Mouse (Mus musculus) kidney, embryonic 16.5 days (tissue): ENCODE data around the gene Aagab. TPM values are rescaled to one million over a fixed set of nuclear protein-coding genes. Genes with fewer than 3 reads are reported as not detected.

Source experiments
- ATAC-seq: fragments of 200-750 bp; cut with Nextera tagmentation; 2 replicates; pipeline ENCODE4 v1.8.0; 2017; ENCODE audit warnings: moderate TSS enrichment; ENCODE audit not compliant: low FRiP score, low TSS enrichment
- H3K27ac ChIP-seq: fragments of 300-500 bp; sonication (generic); 2 replicates; pipeline ENCODE4 v1.5.1; 2014; ENCODE audit warnings: low read length
- H3K27me3 ChIP-seq: fragments of 300-500 bp; sonication (generic); 2 replicates; pipeline ENCODE4 v1.6.1; 2014; ENCODE audit warnings: low read length, control low read depth, mixed read lengths; ENCODE audit not compliant: insufficient read depth
- H3K36me3 ChIP-seq: fragments of 300-500 bp; sonication (generic); 2 replicates; pipeline ENCODE4 v1.6.1; 2014; ENCODE audit warnings: low read length, control low read depth, mixed read lengths; ENCODE audit not compliant: insufficient read depth
- H3K4me1 ChIP-seq: fragments of 300-500 bp; sonication (generic); 2 replicates; pipeline ENCODE4 v1.6.1; 2014; ENCODE audit warnings: low read length, control low read depth, mixed read lengths; ENCODE audit not compliant: insufficient read depth
- H3K4me2 ChIP-seq: fragments of 300-500 bp; sonication (generic); replicated peaks from 2 replicates; pipeline ENCODE4 v1.6.1; 2014; ENCODE audit warnings: low read depth, low read length
- H3K4me3 ChIP-seq: fragments of 300-500 bp; sonication (generic); 2 replicates; pipeline ENCODE4 v1.5.1; 2014; ENCODE audit warnings: mild to moderate bottlenecking, low read length
- H3K9ac ChIP-seq: fragments of 300-500 bp; sonication (generic); replicated peaks from 2 replicates; pipeline ENCODE4 v1.6.1; 2014; ENCODE audit warnings: low read length
- H3K9me3 ChIP-seq: fragments of 300-500 bp; sonication (generic); 2 replicates; pipeline ENCODE4 v1.6.1; 2016; ENCODE audit warnings: low read length, control low read depth
- WGBS: fragments of 180-500 bp; shearing (Covaris S2); extraction: QIAGEN DNeasy Blood & Tissue Kit; methylation state at CpG from one replicate; pipeline ENCODE4 v1.1.7; 2014; 5-methylcytosine and 5-hydroxymethylcytosine counted together
- polyA plus RNA-seq: library from polyadenylated mRNA; unstranded; fragments of >200 nt; fragmentation: Nextera tagmentation; extraction: Ambion mirVana; gene quantifications from 2 replicates; pipeline ENCODE4 v1.2.1, GENCODE M21; 2015

Aagab gene
- 35.0 and 38.3 TPM in 2 replicates for polyA plus RNA-seq

DNA sequence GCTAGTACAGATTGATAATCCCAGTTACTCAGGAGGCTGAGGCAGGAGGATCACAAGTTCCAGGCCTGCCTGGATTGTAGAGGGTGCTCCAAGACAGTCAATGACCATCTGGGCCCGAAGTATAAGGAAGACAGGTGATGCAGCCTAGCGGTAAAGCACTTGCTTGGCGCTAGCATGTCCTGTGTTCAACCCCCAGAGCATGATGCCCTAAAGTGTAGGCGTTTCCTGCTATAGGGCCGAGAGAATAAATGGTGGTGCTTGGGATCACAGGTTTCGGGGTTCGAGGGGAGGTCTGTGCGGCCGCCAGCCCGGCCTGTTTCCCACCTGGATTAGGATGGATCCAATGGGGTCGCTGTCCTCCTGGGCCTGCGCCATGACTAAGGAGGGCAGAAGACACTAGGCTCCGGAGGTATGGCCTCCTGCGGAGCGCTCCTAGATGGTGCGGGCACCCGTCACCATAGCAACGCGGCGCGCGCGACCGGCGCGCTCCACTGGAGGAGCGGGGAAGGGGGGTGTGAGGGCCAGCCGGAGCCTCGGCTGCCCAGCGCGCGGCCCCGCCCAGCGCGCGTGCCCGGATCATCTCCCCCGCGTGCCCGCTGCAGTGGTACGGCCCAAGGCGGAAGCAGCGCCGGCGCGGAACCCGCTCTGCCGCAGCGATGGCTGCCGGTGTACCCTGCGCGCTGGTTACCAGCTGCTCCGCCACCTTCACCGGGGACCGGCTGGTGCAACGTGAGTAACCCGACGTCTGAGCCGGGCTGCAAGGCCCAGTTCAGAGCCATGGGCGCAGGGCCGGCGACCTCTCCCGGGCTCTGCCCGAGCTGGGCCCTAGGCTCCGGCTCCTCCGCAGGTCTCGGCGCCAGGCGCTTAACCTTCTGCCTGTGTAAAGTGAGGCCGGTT lies at the start of gene Aagab, which contains the start of gene Iqch:
TSS of gene Aagab (plus strand) at position 618 of the 897 bp plus-strand sequence.
TSS of gene Iqch (minus strand) at position 451 of the 897 bp plus-strand sequence.
- peak within 1 kb of the TSS; percentile 85 for H3K9ac ChIP-seq
- no peaks in the 10 kb centered on the region for H3K9me3 ChIP-seq
- H3K36me3 ChIP-seq, result no peaks in the 10 kb centered on the region
- H3K4me3 ChIP-seq, result peak within 1 kb of the TSS; percentile 83
- peak within 1 kb of the TSS; percentile 71 for H3K4me2 ChIP-seq
- peak; percentile 99 for ATAC-seq
- peak within 1 kb of the TSS; percentile 27; the same call in 1 of the 2 replicates for H3K27ac ChIP-seq
- H3K4me1 ChIP-seq, result peaks cover 13% of the 10 kb centered on the region
- H3K27me3 ChIP-seq, result no peaks in the 10 kb centered on the region
- WGBS, result 1% methylated on average over 70 of the region's 70 CpGs

DNA sequence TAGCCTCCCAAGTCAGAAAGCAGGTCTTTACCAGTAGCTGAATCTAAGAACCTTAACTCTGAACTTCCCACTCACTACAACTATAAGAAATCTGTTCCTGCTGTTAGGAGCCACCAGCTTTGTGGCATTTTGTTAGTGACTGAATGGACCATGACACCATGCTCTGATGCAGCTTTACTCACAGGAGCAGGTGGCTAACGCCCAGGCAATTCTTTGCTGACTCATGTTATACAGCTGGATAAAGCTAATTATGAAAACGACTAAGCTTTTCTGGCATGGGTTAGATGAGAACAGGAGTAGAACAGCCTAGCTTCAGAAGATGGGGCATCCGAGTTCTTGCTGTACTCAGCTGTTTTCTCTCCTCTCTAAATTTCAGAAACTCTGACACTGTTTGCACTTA lies 48.8 kb upstream of the Aagab start:
- Histone ChIP-seq H3K9me3 (no peaks in the 10 kb centered on the region), H3K4me1 (no peaks in the 10 kb centered on the region), H3K36me3 (no peaks in the 10 kb centered on the region), H3K4me3 (no peak overlapping the region), H3K27ac (no peak overlapping the region), H3K9ac (no peak overlapping the region), H3K27me3 (no peaks in the 10 kb centered on the region), H3K4me2 (no peak overlapping the region)
- no peak for ATAC-seq
- WGBS, result 69% methylated on average over 3 of the region's 3 CpGs

DNA sequence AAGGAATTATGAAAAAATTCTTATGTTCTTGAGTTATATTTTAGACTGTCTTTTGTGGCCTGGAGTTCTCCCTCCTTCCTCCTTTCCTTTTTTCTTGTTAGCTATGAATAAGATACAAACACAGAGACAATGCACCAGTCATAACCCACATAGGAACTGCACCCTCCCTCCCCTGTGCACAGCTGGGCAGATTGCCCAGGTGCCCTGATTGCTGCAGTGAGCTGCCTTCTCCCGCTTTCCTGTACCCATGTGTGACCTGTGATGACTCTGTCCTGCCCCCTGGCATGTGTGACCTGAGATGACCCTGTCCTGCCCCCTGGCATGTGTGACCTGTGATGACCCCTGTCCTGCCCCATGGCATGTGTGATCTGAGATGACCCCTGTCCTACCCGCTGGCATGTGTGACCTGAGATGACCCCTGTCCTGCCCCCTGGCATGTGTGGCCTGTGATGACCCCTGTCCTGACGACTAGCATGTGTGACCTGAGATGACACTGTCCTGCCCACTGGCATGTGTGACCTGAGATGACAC lies 46.9 kb upstream of the Aagab start:
- Histone ChIP-seq H3K36me3 (no peaks in the 10 kb centered on the region), H3K4me2 (no peak overlapping the region), H3K4me3 (no peak overlapping the region), H3K27me3 (no peaks in the 10 kb centered on the region), H3K4me1 (no peaks in the 10 kb centered on the region), H3K9me3 (no peaks in the 10 kb centered on the region), H3K9ac (no peak overlapping the region), H3K27ac (no peak overlapping the region)
- ATAC-seq, result no peak
- WGBS, result 74% methylated on average over 3 of the region's 3 CpGs

DNA sequence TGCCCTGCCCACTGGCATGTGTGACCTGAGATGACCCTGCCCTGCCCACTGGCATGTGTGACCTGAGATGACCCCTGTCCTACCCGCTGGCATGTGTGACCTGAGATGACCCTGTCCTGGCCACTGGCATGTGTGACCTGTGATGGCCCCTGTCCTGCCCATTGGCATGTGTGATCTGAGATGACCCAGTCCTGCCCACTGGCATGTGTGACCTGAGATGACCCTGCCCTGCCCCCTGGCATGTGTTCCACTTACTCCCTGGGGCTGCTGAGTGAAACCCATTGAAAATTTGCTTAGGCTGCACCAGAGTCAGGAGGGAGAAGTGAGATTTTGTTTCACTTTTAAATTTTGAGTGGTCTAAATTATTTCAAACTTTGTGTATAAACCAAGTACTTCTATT lies 46.1 kb upstream of the Aagab start:
- Histone ChIP-seq H3K27me3 (no peaks in the 10 kb centered on the region), H3K9ac (no peak overlapping the region), H3K9me3 (no peaks in the 10 kb centered on the region), H3K4me1 (no peaks in the 10 kb centered on the region), H3K36me3 (no peaks in the 10 kb centered on the region), H3K4me3 (no peak overlapping the region), H3K4me2 (no peak overlapping the region), H3K27ac (no peak overlapping the region)
- WGBS, result 82% methylated on average over 1 of the region's 1 CpGs
- ATAC-seq, result no peak

DNA sequence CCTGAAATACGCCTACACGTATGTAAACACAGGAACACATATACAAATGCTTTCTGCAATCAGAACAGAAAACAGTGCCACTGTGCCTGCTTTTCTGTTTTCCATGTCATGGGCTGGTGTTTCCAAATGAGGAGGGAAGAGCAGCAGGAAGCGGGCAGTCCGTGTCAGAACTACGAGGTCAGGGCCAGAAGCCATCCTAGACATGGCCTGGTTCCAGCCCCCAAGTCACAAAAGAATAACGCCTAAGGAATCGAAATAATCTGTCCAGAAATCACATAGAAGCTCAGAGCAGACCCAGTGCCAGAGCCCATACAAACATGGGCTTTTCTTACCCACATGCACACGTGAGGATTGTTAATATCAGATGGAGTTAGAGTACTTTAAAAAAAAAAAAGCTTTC lies 45.5 kb upstream of the Aagab start:
- Histone ChIP-seq H3K4me2 (no peak overlapping the region), H3K36me3 (no peaks in the 10 kb centered on the region)

DNA sequence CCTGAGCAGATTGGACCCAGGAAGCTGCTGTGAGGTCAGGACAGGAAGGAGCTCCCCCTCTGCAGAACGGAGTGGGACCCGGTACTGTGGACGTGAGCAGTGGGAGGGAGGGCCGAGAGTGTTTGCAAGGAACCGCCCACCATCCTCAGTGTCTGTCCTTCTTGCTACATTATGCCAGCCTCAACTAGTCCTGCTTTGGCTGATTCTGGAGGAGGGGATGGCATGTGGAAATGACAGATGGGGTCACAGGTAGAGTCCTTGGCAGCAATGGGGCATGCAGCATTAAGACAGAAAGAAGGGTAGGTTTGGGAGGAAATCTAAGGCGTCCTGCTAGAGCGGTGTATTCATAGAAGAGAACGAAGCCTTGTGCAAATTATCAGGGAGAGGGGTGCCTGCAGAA lies 40.5 kb upstream of the Aagab start:
- Histone ChIP-seq H3K27me3 (no peaks in the 10 kb centered on the region), H3K4me1 (no peaks in the 10 kb centered on the region), H3K27ac (no peak overlapping the region), H3K4me3 (no peak overlapping the region), H3K36me3 (no peaks in the 10 kb centered on the region), H3K9ac (no peak overlapping the region), H3K4me2 (no peak overlapping the region), H3K9me3 (no peaks in the 10 kb centered on the region)
- no peak for ATAC-seq
- 58% methylated on average over 8 of the region's 8 CpGs for WGBS

More for the DNA sequence above, 45.5 kb upstream of the Aagab start:
- 72% methylated on average over 8 of the region's 8 CpGs for WGBS
- Histone ChIP-seq H3K9me3 (no peaks in the 10 kb centered on the region), H3K9ac (no peak overlapping the region), H3K4me3 (no peak overlapping the region), H3K27me3 (no peaks in the 10 kb centered on the region), H3K4me1 (no peaks in the 10 kb centered on the region), H3K27ac (no peak overlapping the region)
- ATAC-seq, result no peak

DNA sequence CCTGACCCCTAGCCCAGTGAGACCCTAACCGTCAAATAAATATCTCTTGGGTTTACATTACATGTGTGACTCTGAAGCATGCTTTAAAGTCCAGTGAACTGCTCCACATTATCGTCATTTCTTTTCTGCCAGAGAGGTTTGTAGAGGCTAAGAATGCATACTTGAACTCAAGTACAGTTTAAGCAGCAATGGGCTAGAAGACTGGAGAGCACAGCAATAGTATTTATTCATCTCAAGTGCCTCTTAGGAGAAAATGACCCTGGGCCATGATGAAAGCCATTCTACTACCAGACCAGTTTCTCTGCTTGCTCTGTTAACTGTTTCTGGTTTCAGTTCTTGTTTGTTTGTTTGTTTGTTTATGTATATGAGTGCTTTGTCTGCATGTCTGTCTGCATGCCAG lies 39.0 kb upstream of the Aagab start:
- no peak overlapping the region for H3K4me2 ChIP-seq
- no peak overlapping the region for H3K4me3 ChIP-seq
- 82% methylated on average over 2 of the region's 2 CpGs for WGBS
- no peaks in the 10 kb centered on the region for H3K27me3 ChIP-seq
- H3K36me3 ChIP-seq, result no peaks in the 10 kb centered on the region
- no peak overlapping the region for H3K9ac ChIP-seq
- H3K9me3 ChIP-seq, result no peaks in the 10 kb centered on the region
- ATAC-seq, result no peak
- no peak overlapping the region for H3K27ac ChIP-seq
- H3K4me1 ChIP-seq, result peaks cover 4% of the 10 kb centered on the region; the same call in 1 of the 2 replicates

DNA sequence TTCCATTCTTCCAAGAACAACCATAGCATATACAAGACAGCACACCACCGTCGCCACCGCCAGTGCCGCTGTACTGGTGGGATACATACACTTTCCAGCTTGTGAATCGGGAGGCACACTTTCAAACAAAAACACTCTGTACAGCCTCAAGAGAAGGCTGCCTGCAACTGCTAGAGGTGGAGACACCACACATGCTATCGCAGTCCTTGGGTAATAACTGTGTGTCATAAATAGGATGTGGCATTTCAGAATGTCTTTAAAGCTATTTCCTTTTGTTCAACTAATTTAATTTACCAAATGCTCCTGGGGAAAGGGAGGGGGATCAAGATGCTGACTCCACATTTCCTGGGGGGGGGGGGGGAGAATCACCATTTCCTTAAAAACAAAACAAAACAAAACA lies 34.1 kb upstream of the Aagab start:
- peak overlapping the region; percentile 8; the same call in 1 of the 2 replicates for H3K4me2 ChIP-seq
- no peaks in the 10 kb centered on the region for H3K27me3 ChIP-seq
- H3K9me3 ChIP-seq, result no peaks in the 10 kb centered on the region
- H3K9ac ChIP-seq, result no peak overlapping the region
- ATAC-seq, result no peak
- H3K4me3 ChIP-seq, result no peak overlapping the region
- H3K4me1 ChIP-seq, result peaks cover 24% of the 10 kb centered on the region
- WGBS, result 72% methylated on average over 6 of the region's 6 CpGs
- H3K36me3 ChIP-seq, result no peaks in the 10 kb centered on the region
- 0 out of 2 replicates have a peak overlapping the region, but pooled peaks have one; percentile 10 for H3K27ac ChIP-seq

DNA sequence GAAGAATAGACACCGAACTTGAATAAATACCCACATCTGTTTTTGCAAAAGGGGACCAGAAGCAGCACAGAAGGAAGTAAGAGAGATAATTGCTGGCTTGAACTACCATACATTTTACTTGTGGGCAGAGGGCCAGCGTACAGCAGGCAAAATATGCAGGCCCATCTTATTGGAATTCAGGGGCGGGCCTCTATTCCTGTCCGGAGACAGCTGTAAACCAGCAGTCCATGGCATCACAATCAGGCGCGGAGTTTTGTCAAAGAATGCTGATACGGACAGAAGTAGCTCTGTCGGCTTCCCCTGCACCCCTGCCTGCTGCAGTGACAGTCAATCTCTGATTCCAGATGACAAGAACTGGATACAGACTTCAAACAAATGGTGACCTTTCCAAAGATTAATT lies 33.7 kb upstream of the Aagab start:
- Histone ChIP-seq H3K9me3 (no peaks in the 10 kb centered on the region), H3K9ac (no peak overlapping the region), H3K27me3 (no peaks in the 10 kb centered on the region), H3K36me3 (no peaks in the 10 kb centered on the region), H3K27ac (no peak overlapping the region), H3K4me1 (peaks cover 24% of the 10 kb centered on the region), H3K4me2 (peak overlapping the region; percentile 8; the same call in 1 of the 2 replicates), H3K4me3 (no peak overlapping the region)
- ATAC-seq, result no peak
- 26% methylated on average over 8 of the region's 8 CpGs for WGBS

DNA sequence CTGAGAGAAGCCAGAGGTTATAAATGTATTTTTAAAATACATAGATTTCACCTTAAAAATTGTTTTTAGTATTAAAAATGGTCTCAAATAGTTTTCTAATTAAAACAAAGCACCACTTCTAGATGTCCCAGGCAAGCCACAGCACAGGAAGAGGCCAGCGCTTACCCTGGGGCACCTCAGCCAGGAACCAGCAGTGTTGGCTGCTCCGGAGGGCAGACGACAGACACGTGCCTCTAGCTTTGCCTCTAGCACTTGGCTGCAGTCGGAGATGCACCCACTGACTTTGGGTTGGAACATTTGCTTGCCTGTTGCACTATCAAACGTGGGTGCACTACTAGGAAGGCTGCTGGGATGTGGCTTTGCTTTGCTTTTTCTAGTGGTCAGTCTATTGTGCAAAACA lies 30.6 kb upstream of the Aagab start:
- no peaks in the 10 kb centered on the region for H3K9me3 ChIP-seq
- H3K4me3 ChIP-seq, result no peak overlapping the region
- no peaks in the 10 kb centered on the region for H3K27me3 ChIP-seq
- no peak overlapping the region for H3K4me2 ChIP-seq
- ATAC-seq, result no peak
- 28% methylated on average over 6 of the region's 6 CpGs for WGBS
- H3K36me3 ChIP-seq, result no peaks in the 10 kb centered on the region
- H3K4me1 ChIP-seq, result peaks cover 24% of the 10 kb centered on the region
- no peak overlapping the region for H3K9ac ChIP-seq
- no peak overlapping the region for H3K27ac ChIP-seq
